Comparison of ENCODE assay signal across 13 mouse cellular contexts in genomic region chr17:23683856-23684672, GRCm38 (mm10). TPM values are rescaled to one million over a fixed set of nuclear protein-coding genes. Genes with fewer than 3 reads are reported as not detected.
DNase-seq lines count a peak whose midpoint lies in the region; ATAC-seq and TF ChIP-seq lines count a peak whose summit lies in the region.
"Had no signal": no experiment of that assay in that cellular context is flagged by ENCODE, and none has a peak within 500 bp of the region (broad histone marks: within the 10 kb centered on the region; RNA-seq: fewer than 3 reads in every experiment).

Gene Cldn9, minus strand, starts transcription at chr17:23684026.

- no peaks in the 10 kb centered on the region for H3K9me3 ChIP-seq in intestine, embryonic 14.5 days (ENCODE audit: control insufficient read depth, low read length)
- H3K9me3 ChIP-seq in intestine, postnatal 0 days (ENCODE audit: control insufficient read depth): no peaks in the 10 kb centered on the region
- H3K9me3 ChIP-seq in ES-Bruce4 (replicated peaks; ENCODE audit: control insufficient read depth, insufficient read depth, low read length, poor library complexity, severe bottlenecking): no peaks in the 10 kb centered on the region
- no peaks in the 10 kb centered on the region for H3K9me3 ChIP-seq in limb, embryonic 10.5 days (replicated peaks)

- no peak for TF ChIP-seq EP300 in ES-Bruce4 (IDR thresholded peaks at IDR 0.05; ENCODE audit: insufficient read depth, low read depth, low read length)

- H3K4me2 ChIP-seq in intestine, embryonic 14.5 days (ENCODE audit: low read length): no peak within 1 kb of the TSS
- no peak within 1 kb of the TSS for H3K4me2 ChIP-seq in intestine, postnatal 0 days (replicated peaks; ENCODE audit: low read depth)

- no peak within 1 kb of the TSS for H3K4me3 ChIP-seq in intestine, embryonic 14.5 days (ENCODE audit: low read depth, low read length)
- H3K4me3 ChIP-seq in intestine, postnatal 0 days (ENCODE audit: low read depth, low read length): no peak within 1 kb of the TSS
- peak within 1 kb of the TSS; percentile 63 for H3K4me3 ChIP-seq in ES-Bruce4 (ENCODE audit: low read depth, low read length)
- H3K4me3 ChIP-seq in limb, embryonic 10.5 days: peak within 1 kb of the TSS; percentile 20

- H3K27ac ChIP-seq in intestine, embryonic 14.5 days (ENCODE audit: low read depth): no peak within 1 kb of the TSS
- no peak within 1 kb of the TSS for H3K27ac ChIP-seq in intestine, postnatal 0 days (ENCODE audit: low read depth, low read length)
- H3K27ac ChIP-seq in ES-Bruce4 (ENCODE audit: insufficient read depth, low read length): peak within 1 kb of the TSS; percentile 7; the same call in 1 of the 2 replicates
- peak within 1 kb of the TSS; percentile 68 for H3K27ac ChIP-seq in limb, embryonic 10.5 days
- H3K27ac ChIP-seq: liver, embryonic 14.5 days had no signal

- ATAC-seq in intestine, embryonic 14.5 days (replicated peaks; ENCODE audit: low FRiP score, low TSS enrichment, low read depth): peak; percentile 38; the same call in 1 of the 2 replicates
- ATAC-seq in intestine, postnatal 0 days: no peak
- ATAC-seq in granulocyte monocyte progenitor cell, adult 5-6 weeks (replicated peaks; ENCODE audit: poor library complexity, severe bottlenecking): peak; percentile 52
- ATAC-seq: CD4-positive, CD25-positive, alpha-beta regulatory T cell, adult 4 months had no signal

- no peaks in the 10 kb centered on the region for H3K36me3 ChIP-seq in intestine, embryonic 14.5 days (ENCODE audit: control insufficient read depth, insufficient read depth, low read length)
- H3K36me3 ChIP-seq in intestine, postnatal 0 days (ENCODE audit: control insufficient read depth, insufficient read depth): no peaks in the 10 kb centered on the region
- 0 out of 2 replicates have a peak, but pooled peaks cover 6% of the 10 kb centered on the region for H3K36me3 ChIP-seq in ES-Bruce4 (ENCODE audit: control insufficient read depth, insufficient read depth, low read length, poor library complexity, severe bottlenecking)
- no peaks in the 10 kb centered on the region for H3K36me3 ChIP-seq in limb, embryonic 10.5 days

- no peak for TF ChIP-seq POLR2A in ES-Bruce4 (IDR thresholded peaks at IDR 0.05; ENCODE audit: insufficient read depth, low read length)

- H3K4me1 ChIP-seq in intestine, embryonic 14.5 days (replicated peaks; ENCODE audit: control insufficient read depth, insufficient read depth, low read length): no peaks in the 10 kb centered on the region
- peaks cover 7% of the 10 kb centered on the region; the same call in 1 of the 2 replicates for H3K4me1 ChIP-seq in intestine, postnatal 0 days (replicated peaks; ENCODE audit: control insufficient read depth, insufficient read depth, low read length)
- H3K4me1 ChIP-seq in ES-Bruce4 (ENCODE audit: control insufficient read depth, insufficient read depth, low read length): peaks cover 12% of the 10 kb centered on the region
- peaks cover 34% of the 10 kb centered on the region for H3K4me1 ChIP-seq in limb, embryonic 10.5 days

- TF ChIP-seq CTCF in intestine, postnatal 0 days (IDR thresholded peaks at IDR 0.05; ENCODE audit: low read depth): no peak
- TF ChIP-seq CTCF in ES-Bruce4 (IDR thresholded peaks at IDR 0.05; ENCODE audit: low read depth, low read length): no peak

- no peak within 1 kb of the TSS for H3K9ac ChIP-seq in intestine, embryonic 14.5 days (ENCODE audit: low read length)
- no peak within 1 kb of the TSS for H3K9ac ChIP-seq in intestine, postnatal 0 days (ENCODE audit: low read depth, low read length)
- peak within 1 kb of the TSS; percentile 10; the same call in 1 of the 2 replicates for H3K9ac ChIP-seq in ES-Bruce4 (ENCODE audit: low read depth, poor library complexity, severe bottlenecking)
- H3K9ac ChIP-seq: liver, embryonic 14.5 days had no signal

- H3K27me3 ChIP-seq in intestine, embryonic 14.5 days (replicated peaks; ENCODE audit: control insufficient read depth, insufficient read depth, low read length): peaks cover 39% of the 10 kb centered on the region
- H3K27me3 ChIP-seq in intestine, postnatal 0 days (replicated peaks; ENCODE audit: control insufficient read depth, insufficient read depth, low read length): peaks cover 23% of the 10 kb centered on the region
- no peaks in the 10 kb centered on the region for H3K27me3 ChIP-seq in ES-Bruce4 (ENCODE audit: control insufficient read depth, insufficient read depth, low read length, poor library complexity, severe bottlenecking)
- peaks cover 68% of the 10 kb centered on the region for H3K27me3 ChIP-seq in limb, embryonic 10.5 days (ENCODE audit: low read depth, poor library complexity, severe bottlenecking)

- WGBS in intestine, embryonic 14.5 days: 23% methylated on average over 15 of the region's 15 CpGs
- 33% methylated on average over 15 of the region's 15 CpGs for WGBS in intestine, postnatal 0 days
- WGBS in limb, embryonic 10.5 days: 13% methylated on average over 15 of the region's 15 CpGs

- no peak for DNase-seq in intestine, embryonic 14.5 days (ENCODE audit: low spot score)
- no peak for DNase-seq in limb, embryonic 10.5 days (ENCODE audit: low spot score)
- DNase-seq in cerebellum, postnatal 10 days: no peak
- DNase-seq in adrenal gland, adult 2 months: no peak
- no peak for DNase-seq in T-cell, adult 2 months (ENCODE audit: low spot score)
- DNase-seq: adrenal gland, postnatal 14 days; cerebellum, postnatal 36 days; gastrocnemius, postnatal 14 days had no signal

RNA-seq across cellular contexts. Expression of gene Cldn9, which starts in this region (rescaled TPM):
- polyA plus RNA-seq in intestine, embryonic 14.5 days (2014; fragmentation: Nextera tagmentation; extraction: Ambion mirVana): 1.1 and 1.3 TPM in 2 replicates
- 0.23 and 0.34 TPM in 2 replicates for polyA plus RNA-seq in intestine, postnatal 0 days (2015; fragmentation: Nextera tagmentation; extraction: Ambion mirVana)
- polyA plus RNA-seq in ES-Bruce4 (2011; ENCODE audit: insufficient read depth, insufficient read length, low read depth, missing spikeins): 1.7 and 2.9 TPM in 2 replicates
- not detected in 2 replicates for total RNA-seq in granulocyte monocyte progenitor cell, adult 5-6 weeks (2014; fragmentation: Nextera tagmentation)
- not detected in 2 replicates for total RNA-seq in granulocyte monocyte progenitor cell, adult 5-6 weeks (2017)
- polyA plus RNA-seq in limb, embryonic 10.5 days (2016; fragmentation: Nextera tagmentation; extraction: Ambion mirVana): 1.9 and 4.6 TPM in 2 replicates
- under 1 TPM in 1 of 2 experiments, not detected in 1; 0.21 TPM for total RNA-seq in adrenal gland, adult 2 months (2021)
- polyA plus RNA-seq in adrenal gland, adult 2 months (2012; rRNA removed): 0.09 and 0.13 TPM in 2 replicates
- total RNA-seq: adrenal gland, postnatal 14 days had no signal
- polyA plus RNA-seq: CD4-positive, CD25-positive, alpha-beta regulatory T cell, adult 4 months had no signal

Comparison
In these comparisons a context has a peak if more than half of its experiments do, and no peak if none do; other contexts are left out.
1. Peak in ATAC-seq in granulocyte monocyte progenitor cell, adult 5-6 weeks; RNA of the gene not detected or under 1 TPM.
2. H3K27ac ChIP-seq: peak in ES-Bruce4 (single experiment) and limb, embryonic 10.5 days (single experiment); none in intestine, embryonic 14.5 days (single experiment) and intestine, postnatal 0 days (single experiment).
3. H3K4me3 ChIP-seq: peak in ES-Bruce4 (single experiment) and limb, embryonic 10.5 days (single experiment); none in intestine, embryonic 14.5 days (single experiment) and intestine, postnatal 0 days (single experiment).